Mouse (Mus musculus) midbrain, postnatal 0 days (tissue): ENCODE measurements at regions not wholly inside any gene's neighbourhood (a gene's known extent, or its start where the extent isn't known, plus 50 kb on each side); places are given as distances from the start of the nearest gene placed in this dataset.

Source experiments
- ATAC-seq: fragments of 200-750 bp; cut with Nextera tagmentation; 2 replicates; pipeline ENCODE4 v1.8.0; 2017; ENCODE audit warnings: moderate number of reproducible peaks, mild to moderate bottlenecking, moderate TSS enrichment, moderate library complexity; ENCODE audit not compliant: low FRiP score
- DNase-seq: peaks from one replicate; pipeline ENCODE4 v3.0.0-alpha.2; 2015; ENCODE audit warnings: low spot score
- H3K27ac ChIP-seq: fragments of 300-500 bp; sonication (generic); 2 replicates; pipeline ENCODE4 v1.5.1; 2014; ENCODE audit warnings: low read depth, mild to moderate bottlenecking, low read length, mixed read lengths
- H3K27me3 ChIP-seq: fragments of 300-500 bp; sonication (generic); 2 replicates; pipeline ENCODE4 v1.6.1; 2014; ENCODE audit warnings: low read length, control low read depth, mixed read lengths; ENCODE audit not compliant: insufficient read depth
- H3K36me3 ChIP-seq: fragments of 300-500 bp; sonication (generic); 2 replicates; pipeline ENCODE4 v1.6.1; 2014; ENCODE audit warnings: low read length, control low read depth, mixed read lengths; ENCODE audit not compliant: insufficient read depth
- H3K4me1 ChIP-seq: fragments of 300-500 bp; sonication (generic); 2 replicates; pipeline ENCODE4 v1.6.1; 2014; ENCODE audit warnings: mild to moderate bottlenecking, control low read depth, antibody characterized with exemption, low read length, mixed read lengths; ENCODE audit not compliant: insufficient read depth
- H3K4me2 ChIP-seq: fragments of 300-500 bp; sonication (generic); 2 replicates; pipeline ENCODE4 v1.6.1; 2014; ENCODE audit warnings: low read depth, mild to moderate bottlenecking, low read length, mixed read lengths; ENCODE audit not compliant: poor library complexity, severe bottlenecking
- H3K4me3 ChIP-seq: fragments of 300-500 bp; sonication (generic); 2 replicates; pipeline ENCODE4 v1.5.1; 2014; ENCODE audit warnings: low read depth, mild to moderate bottlenecking, low read length, moderate library complexity
- H3K9ac ChIP-seq: fragments of 300-500 bp; sonication (generic); replicated peaks from 2 replicates; pipeline ENCODE4 v1.6.1; 2014; ENCODE audit warnings: mild to moderate bottlenecking, low read length, moderate library complexity, mixed read lengths; ENCODE audit not compliant: poor library complexity, severe bottlenecking
- H3K9me3 ChIP-seq: fragments of 300-500 bp; sonication (generic); 2 replicates; pipeline ENCODE4 v1.6.1; 2016; ENCODE audit warnings: low read length, control low read depth
- CTCF ChIP-seq: IDR thresholded peaks from 2 replicates; pipeline ENCODE4 v1.5.1; 2016; ENCODE audit warnings: antibody characterized with exemption, mild to moderate bottlenecking
- WGBS: fragments of 180-500 bp; shearing (Covaris S2); extraction: QIAGEN DNeasy Blood & Tissue Kit; methylation state at CpG from one replicate; pipeline ENCODE4 v1.1.7; 2014; 5-methylcytosine and 5-hydroxymethylcytosine counted together

DNA sequence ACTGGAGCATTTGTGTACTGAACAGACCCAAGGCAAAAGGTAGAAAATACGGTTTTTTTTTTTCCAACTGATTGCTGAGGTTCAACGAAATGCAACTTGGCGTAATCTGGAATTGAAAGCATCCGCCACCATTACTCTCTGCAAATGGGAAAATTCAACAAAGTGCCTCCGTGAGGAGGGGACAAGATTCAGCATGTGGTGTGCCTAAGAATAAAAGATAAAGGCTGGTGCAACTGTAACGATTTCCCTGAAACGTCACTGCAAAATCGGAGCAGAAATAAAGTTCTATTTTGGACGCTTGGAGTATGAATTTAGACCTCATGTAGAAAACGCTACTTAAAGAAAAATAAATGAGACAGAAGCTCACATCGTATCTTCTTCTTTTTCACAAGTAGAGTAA is 893.8 kb downstream of the Poteg start:
- no peak for TF ChIP-seq CTCF
- Histone ChIP-seq H3K36me3 (no peaks in the 10 kb centered on the region), H3K4me1 (no peaks in the 10 kb centered on the region), H3K4me3 (no peak overlapping the region), H3K9me3 (no peaks in the 10 kb centered on the region), H3K27ac (no peak overlapping the region), H3K9ac (no peak overlapping the region), H3K4me2 (no peak overlapping the region), H3K27me3 (no peaks in the 10 kb centered on the region)
- ATAC-seq (no peak), DNase-seq (no peak)
- 85% methylated on average over 11 of the region's 11 CpGs for WGBS

GRCm38 (mm10) chr8:28366470-28366869 is 919.0 kb downstream of the Poteg start:
- DNase-seq (no peak), ATAC-seq (no peak)
- Histone ChIP-seq H3K36me3 (no peaks in the 10 kb centered on the region), H3K4me1 (no peaks in the 10 kb centered on the region), H3K4me3 (no peak overlapping the region), H3K4me2 (no peak overlapping the region), H3K9ac (no peak overlapping the region), H3K9me3 (no peaks in the 10 kb centered on the region), H3K27me3 (no peaks in the 10 kb centered on the region), H3K27ac (no peak overlapping the region)
- no peak for TF ChIP-seq CTCF

- no peak for TF ChIP-seq CTCF
- no peaks in the 10 kb centered on the region for H3K9me3 ChIP-seq
- no peak for DNase-seq
- H3K4me1 ChIP-seq, result no peaks in the 10 kb centered on the region
- no peaks in the 10 kb centered on the region for H3K36me3 ChIP-seq
- H3K27me3 ChIP-seq, result no peaks in the 10 kb centered on the region
- no peak overlapping the region for H3K4me3 ChIP-seq
- no peak overlapping the region for H3K4me2 ChIP-seq
- H3K9ac ChIP-seq, result no peak overlapping the region
- WGBS, result 76% methylated on average over 3 of the region's 3 CpGs
- H3K27ac ChIP-seq, result no peak overlapping the region
- ATAC-seq, result no peak
Observed at GRCm38 (mm10) chr8:28367361-28367760, 919.9 kb downstream of the Poteg start.

- TF ChIP-seq CTCF, result no peak
- H3K9ac ChIP-seq, result no peak overlapping the region
- no peak for ATAC-seq
- H3K27ac ChIP-seq, result no peak overlapping the region
- H3K4me1 ChIP-seq, result no peaks in the 10 kb centered on the region
- H3K9me3 ChIP-seq, result no peaks in the 10 kb centered on the region
- WGBS, result 61% methylated on average over 1 of the region's 1 CpGs
- no peaks in the 10 kb centered on the region for H3K27me3 ChIP-seq
- no peak for DNase-seq
- no peak overlapping the region for H3K4me3 ChIP-seq
- no peaks in the 10 kb centered on the region for H3K36me3 ChIP-seq
- H3K4me2 ChIP-seq, result no peak overlapping the region
Observed at GRCm38 (mm10) chr8:28371752-28372151, 924.3 kb downstream of the Poteg start.

GRCm38 (mm10) chr8:28400141-28400540 is 952.7 kb downstream of the Poteg start:
- no peaks in the 10 kb centered on the region for H3K36me3 ChIP-seq
- ATAC-seq (no peak), DNase-seq (no peak)
- 51% methylated on average over 1 of the region's 1 CpGs for WGBS
- no peaks in the 10 kb centered on the region for H3K27me3 ChIP-seq
- H3K27ac ChIP-seq, result no peak overlapping the region
- H3K4me2 ChIP-seq, result no peak overlapping the region
- no peak overlapping the region for H3K4me3 ChIP-seq
- H3K9me3 ChIP-seq, result no peaks in the 10 kb centered on the region
- TF ChIP-seq CTCF, result no peak
- no peak overlapping the region for H3K9ac ChIP-seq
- no peaks in the 10 kb centered on the region for H3K4me1 ChIP-seq

DNA sequence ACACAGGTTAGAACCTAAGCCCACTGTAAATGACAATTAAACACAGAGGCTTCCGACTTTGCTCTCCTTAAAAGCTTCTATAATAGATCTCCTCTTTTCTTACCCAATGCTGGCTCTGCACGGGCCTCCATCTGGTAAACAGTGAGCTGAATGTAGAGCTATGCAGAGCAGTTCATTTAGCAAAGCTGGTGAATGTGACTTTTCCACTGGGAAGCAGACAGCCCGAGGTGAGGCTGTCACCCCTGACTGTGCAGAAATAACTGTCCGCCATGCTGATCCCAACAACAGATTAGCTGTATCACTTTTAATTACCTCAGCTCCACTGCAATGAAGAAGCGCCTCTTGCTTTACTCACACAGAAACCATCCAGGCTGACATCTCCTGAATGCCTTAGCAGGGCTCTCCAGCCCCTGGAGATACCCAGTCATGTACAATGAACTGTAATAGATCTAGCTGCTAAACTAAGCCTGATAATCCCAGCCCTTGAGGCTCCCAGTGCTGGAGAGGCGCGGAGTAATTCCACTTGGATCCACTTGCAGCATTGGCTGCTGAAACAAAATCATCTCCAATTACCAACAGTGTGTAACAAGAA is 980.2 kb downstream of the Poteg start:
- Histone ChIP-seq H3K9me3 (no peaks in the 10 kb centered on the region), H3K4me3 (no peak overlapping the region), H3K4me1 (no peaks in the 10 kb centered on the region), H3K9ac (no peak overlapping the region), H3K36me3 (no peaks in the 10 kb centered on the region), H3K27me3 (no peaks in the 10 kb centered on the region), H3K27ac (peak overlapping the region; percentile 32; the same call in 1 of the 2 replicates), H3K4me2 (no peak overlapping the region)
- ATAC-seq (0 out of 2 replicates have a peak, but pooled peaks have one; percentile 23), DNase-seq (peak; percentile 65)
- no peak for TF ChIP-seq CTCF
- WGBS, result 32% methylated on average over 7 of the region's 7 CpGs
